Mouse (Mus musculus) neural tube, embryonic 15.5 days (tissue): ENCODE results near the gene Mnat1. TPM values are rescaled to one million over a fixed set of nuclear protein-coding genes. Genes with fewer than 3 reads are reported as not detected.
"Not testable (repeated sequence)": the region's sequence is repeated elsewhere in the genome, so short reads cannot be mapped to it uniquely, and the experiment has no call there.

ENCODE experiments used
- ATAC-seq: fragments of 200-750 bp; cut with Nextera tagmentation; 2 replicates; pipeline ENCODE4 v1.8.0; 2017; ENCODE audit warnings: mild to moderate bottlenecking, moderate TSS enrichment, moderate library complexity; ENCODE audit not compliant: low FRiP score
- H3K27ac ChIP-seq: fragments of 300-500 bp; sonication (generic); replicated peaks from 2 replicates; pipeline ENCODE4 v1.5.1; 2015; ENCODE audit warnings: mild to moderate bottlenecking, inconsistent platforms
- H3K27me3 ChIP-seq: fragments of 300-500 bp; sonication (generic); replicated peaks from 2 replicates; pipeline ENCODE4 v1.6.1; 2015; ENCODE audit warnings: inconsistent platforms
- H3K36me3 ChIP-seq: fragments of 300-500 bp; sonication (generic); 2 replicates; pipeline ENCODE4 v1.6.1; 2015; ENCODE audit warnings: inconsistent platforms
- H3K4me1 ChIP-seq: fragments of 300-500 bp; sonication (generic); 2 replicates; pipeline ENCODE4 v1.6.1; 2015; ENCODE audit warnings: inconsistent platforms
- H3K4me2 ChIP-seq: fragments of 300-500 bp; sonication (generic); 2 replicates; pipeline ENCODE4 v1.6.1; 2015; ENCODE audit warnings: inconsistent platforms, mild to moderate bottlenecking, moderate library complexity
- H3K4me3 ChIP-seq: fragments of 300-500 bp; sonication (generic); replicated peaks from 2 replicates; pipeline ENCODE4 v1.5.1; 2015; ENCODE audit warnings: mild to moderate bottlenecking, inconsistent platforms
- H3K9ac ChIP-seq: fragments of 300-500 bp; sonication (generic); replicated peaks from 2 replicates; pipeline ENCODE4 v1.6.1; 2015; ENCODE audit warnings: mild to moderate bottlenecking, inconsistent platforms
- H3K9me3 ChIP-seq: fragments of 300-500 bp; sonication (generic); replicated peaks from 2 replicates; pipeline ENCODE4 v1.6.1; 2016; ENCODE audit warnings: inconsistent platforms
- WGBS: fragments of 180-500 bp; shearing (Covaris S2); methylation state at CpG from one replicate; pipeline ENCODE4 v1.1.7; 2015; ENCODE audit warnings: mixed read lengths; 5-methylcytosine and 5-hydroxymethylcytosine counted together
- polyA plus RNA-seq: library from polyadenylated mRNA; unstranded; fragments of >200 nt; fragmentation: Nextera tagmentation; extraction: Ambion mirVana; gene quantifications from 2 replicates; pipeline ENCODE4 v1.2.1, GENCODE M21; 2015

The Mnat1 gene
- polyA plus RNA-seq: 17.0 and 21.4 TPM in 2 replicates

GRCm38 (mm10) chr12:73123093-73124041, at the start of gene Mnat1:
Gene Mnat1 (plus strand): TSS chr12:73123717.
- peak within 1 kb of the TSS; percentile 83 for H3K9ac ChIP-seq
- H3K9me3 ChIP-seq: no peaks in the 10 kb centered on the region
- WGBS: 1% methylated on average over 23 of the region's 23 CpGs
- no peaks in the 10 kb centered on the region for H3K36me3 ChIP-seq
- H3K4me3 ChIP-seq: peak within 1 kb of the TSS; percentile 80
- H3K4me1 ChIP-seq: peaks cover 17% of the 10 kb centered on the region
- peak; percentile 72 for ATAC-seq
- H3K27me3 ChIP-seq: no peaks in the 10 kb centered on the region
- peak within 1 kb of the TSS; percentile 57 for H3K4me2 ChIP-seq
- H3K27ac ChIP-seq: 0 out of 2 replicates have a peak within 1 kb of the TSS, but pooled peaks have one; percentile 66

GRCm38 (mm10) chr12:73081828-73082227, 41.7 kb upstream of the Mnat1 start:
- not testable (repeated sequence) for ATAC-seq, H3K4me2 ChIP-seq, H3K4me3 ChIP-seq, H3K4me1 ChIP-seq, H3K9ac ChIP-seq, H3K9me3 ChIP-seq, H3K27me3 ChIP-seq, H3K36me3 ChIP-seq, H3K27ac ChIP-seq
- 83% methylated on average over 4 of the region's 4 CpGs for WGBS

GRCm38 (mm10) chr12:73083773-73084172, 39.7 kb upstream of the Mnat1 start:
- ATAC-seq: no peak
- no peaks in the 10 kb centered on the region for H3K36me3 ChIP-seq
- H3K9ac ChIP-seq: no peak overlapping the region
- no peaks in the 10 kb centered on the region for H3K27me3 ChIP-seq
- no peak overlapping the region for H3K27ac ChIP-seq
- H3K4me1 ChIP-seq: no peaks in the 10 kb centered on the region
- H3K4me2 ChIP-seq: no peak overlapping the region
- H3K9me3 ChIP-seq: no peaks in the 10 kb centered on the region
- no peak overlapping the region for H3K4me3 ChIP-seq
- 84% methylated on average over 4 of the region's 4 CpGs for WGBS

DNA sequence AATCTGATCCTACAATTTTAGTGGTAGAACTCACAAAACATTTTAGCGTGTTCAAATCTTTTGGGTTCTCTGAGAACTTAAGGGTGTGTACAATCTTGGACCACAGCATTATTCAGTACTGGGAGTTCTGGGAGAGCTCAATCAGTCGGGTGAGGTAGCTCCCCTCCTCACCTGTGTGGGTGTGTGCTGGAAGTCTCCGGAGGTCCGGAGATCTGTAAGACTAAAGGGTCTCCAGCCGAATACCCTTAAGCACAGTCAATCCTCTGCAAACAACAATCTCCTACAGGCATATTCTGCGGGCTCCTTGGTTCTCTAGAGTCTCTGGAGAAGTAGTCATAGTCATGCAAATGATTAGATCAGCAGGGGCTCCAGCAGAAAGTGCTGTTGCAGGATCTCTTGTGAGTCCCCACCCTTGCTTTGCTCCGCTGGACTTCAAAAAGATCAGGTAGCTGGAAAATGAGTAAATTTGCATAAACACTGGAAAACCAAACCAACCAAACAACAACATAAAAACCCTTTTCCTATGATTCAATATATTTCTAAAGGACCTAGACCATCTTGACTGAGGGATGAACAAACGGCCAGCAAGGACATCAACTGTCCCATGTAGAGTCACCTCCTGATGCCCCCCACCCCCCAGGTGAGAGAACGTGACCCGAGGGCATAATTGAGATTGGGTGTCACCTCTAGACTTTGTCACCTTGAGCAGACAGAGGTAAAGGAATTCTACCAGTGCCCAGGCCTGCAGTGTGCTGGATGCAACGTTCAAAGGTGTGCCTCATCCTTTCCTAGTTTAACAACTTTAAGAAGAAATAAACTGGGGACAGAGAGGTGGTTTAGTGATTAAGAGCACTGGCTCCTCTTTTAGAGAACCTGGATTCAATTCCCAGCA, 37.5 kb upstream of the Mnat1 start:
- H3K4me2 ChIP-seq: no peak overlapping the region
- no peak overlapping the region for H3K9ac ChIP-seq
- no peaks in the 10 kb centered on the region for H3K27me3 ChIP-seq
- no peaks in the 10 kb centered on the region for H3K36me3 ChIP-seq
- WGBS: 28% methylated on average over 11 of the region's 11 CpGs
- H3K4me1 ChIP-seq: no peaks in the 10 kb centered on the region
- H3K27ac ChIP-seq: no peak overlapping the region
- no peaks in the 10 kb centered on the region for H3K9me3 ChIP-seq
- H3K4me3 ChIP-seq: no peak overlapping the region
- ATAC-seq: no peak

GRCm38 (mm10) chr12:73087086-73087485, 36.4 kb upstream of the Mnat1 start:
- Histone ChIP-seq H3K27ac (no peak overlapping the region), H3K36me3 (no peaks in the 10 kb centered on the region), H3K27me3 (no peaks in the 10 kb centered on the region), H3K9ac (no peak overlapping the region), H3K4me3 (no peak overlapping the region), H3K4me2 (no peak overlapping the region), H3K9me3 (no peaks in the 10 kb centered on the region), H3K4me1 (no peaks in the 10 kb centered on the region)
- 93% methylated on average over 7 of the region's 7 CpGs for WGBS
- ATAC-seq: no peak

GRCm38 (mm10) chr12:73088500-73088899, 35.0 kb upstream of the Mnat1 start:
- no peak overlapping the region for H3K9ac ChIP-seq
- H3K27ac ChIP-seq: no peak overlapping the region
- no peak overlapping the region for H3K4me2 ChIP-seq
- H3K36me3 ChIP-seq: no peaks in the 10 kb centered on the region
- H3K27me3 ChIP-seq: no peaks in the 10 kb centered on the region
- no peak overlapping the region for H3K4me3 ChIP-seq
- WGBS: 81% methylated on average over 5 of the region's 5 CpGs
- no peaks in the 10 kb centered on the region for H3K4me1 ChIP-seq
- no peaks in the 10 kb centered on the region for H3K9me3 ChIP-seq
- no peak for ATAC-seq

GRCm38 (mm10) chr12:73088911-73089310, 34.6 kb upstream of the Mnat1 start:
- Histone ChIP-seq H3K27ac (no peak overlapping the region), H3K9me3 (no peaks in the 10 kb centered on the region), H3K9ac (no peak overlapping the region), H3K4me1 (no peaks in the 10 kb centered on the region), H3K4me3 (no peak overlapping the region), H3K4me2 (no peak overlapping the region), H3K36me3 (no peaks in the 10 kb centered on the region), H3K27me3 (no peaks in the 10 kb centered on the region)
- 82% methylated on average over 5 of the region's 5 CpGs for WGBS
- no peak for ATAC-seq

DNA sequence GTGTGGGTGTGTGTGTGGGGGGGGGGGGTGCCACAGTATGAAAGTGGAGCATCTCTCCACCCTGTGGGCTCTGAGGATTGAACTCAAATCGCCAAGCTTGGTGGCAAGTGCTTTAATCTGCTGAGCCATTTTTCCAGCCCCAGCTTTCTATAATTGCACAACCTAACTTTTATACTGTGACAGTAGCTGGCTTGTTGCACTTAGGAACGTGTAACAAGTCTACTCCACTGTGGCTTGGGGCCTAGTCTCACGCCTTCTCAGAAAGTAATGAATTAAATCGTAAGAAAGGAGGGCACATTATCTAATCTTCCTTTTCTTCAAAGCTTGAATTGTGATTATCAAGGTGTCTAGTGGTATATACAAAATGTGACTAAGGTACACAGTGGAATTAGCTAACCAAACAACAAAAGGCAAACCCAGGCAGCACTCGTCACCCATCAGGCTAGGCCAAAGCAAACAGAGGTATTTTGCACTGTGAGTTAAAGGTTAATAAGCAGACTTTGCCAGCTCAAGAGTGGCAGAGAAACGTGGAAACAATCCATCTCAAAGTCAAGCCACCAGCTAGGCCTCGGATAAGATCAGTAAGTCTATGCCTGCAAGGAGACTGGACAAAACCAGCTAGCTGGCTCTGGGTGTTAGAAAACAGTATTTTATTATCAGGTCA, 32.7 kb upstream of the Mnat1 start:
- Histone ChIP-seq H3K36me3 (no peaks in the 10 kb centered on the region), H3K9ac (no peak overlapping the region), H3K27ac (no peak overlapping the region), H3K4me2 (no peak overlapping the region), H3K27me3 (no peaks in the 10 kb centered on the region), H3K4me1 (no peaks in the 10 kb centered on the region), H3K9me3 (no peaks in the 10 kb centered on the region), H3K4me3 (no peak overlapping the region)
- WGBS: 82% methylated on average over 7 of the region's 7 CpGs
- ATAC-seq: no peak

- no peak overlapping the region for H3K27ac ChIP-seq
- ATAC-seq: no peak
- H3K9ac ChIP-seq: no peak overlapping the region
- no peaks in the 10 kb centered on the region for H3K9me3 ChIP-seq
- H3K4me2 ChIP-seq: no peak overlapping the region
- WGBS: 78% methylated on average over 2 of the region's 2 CpGs
- H3K27me3 ChIP-seq: no peaks in the 10 kb centered on the region
- no peaks in the 10 kb centered on the region for H3K36me3 ChIP-seq
- H3K4me3 ChIP-seq: no peak overlapping the region
- no peaks in the 10 kb centered on the region for H3K4me1 ChIP-seq
Measured at GRCm38 (mm10) chr12:73094189-73094588, 29.3 kb upstream of the Mnat1 start.

DNA sequence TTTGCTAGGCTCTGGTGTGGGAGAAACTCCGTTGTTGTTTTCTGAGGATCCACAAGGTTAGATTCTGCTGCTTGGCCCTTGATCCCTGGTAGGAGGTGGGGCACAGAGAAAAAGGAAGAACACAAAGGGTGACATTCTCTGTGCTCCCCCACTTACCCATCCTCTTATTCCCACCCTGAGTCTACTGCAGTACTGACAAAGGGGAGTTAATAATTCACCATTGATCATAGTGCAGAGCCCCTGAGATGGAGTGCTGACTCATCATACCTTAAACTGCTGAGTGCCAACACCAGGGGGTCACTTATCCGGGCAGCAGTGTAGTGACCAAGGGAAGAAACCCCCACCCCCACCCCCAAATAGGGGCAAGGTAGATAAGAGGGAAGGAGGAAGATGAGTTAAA, 28.9 kb upstream of the Mnat1 start:
- no peak for ATAC-seq
- no peak overlapping the region for H3K4me3 ChIP-seq
- WGBS: 34% methylated on average over 2 of the region's 2 CpGs
- no peaks in the 10 kb centered on the region for H3K27me3 ChIP-seq
- H3K4me2 ChIP-seq: no peak overlapping the region
- H3K9me3 ChIP-seq: no peaks in the 10 kb centered on the region
- no peak overlapping the region for H3K27ac ChIP-seq
- H3K36me3 ChIP-seq: no peaks in the 10 kb centered on the region
- H3K4me1 ChIP-seq: no peaks in the 10 kb centered on the region
- H3K9ac ChIP-seq: no peak overlapping the region

DNA sequence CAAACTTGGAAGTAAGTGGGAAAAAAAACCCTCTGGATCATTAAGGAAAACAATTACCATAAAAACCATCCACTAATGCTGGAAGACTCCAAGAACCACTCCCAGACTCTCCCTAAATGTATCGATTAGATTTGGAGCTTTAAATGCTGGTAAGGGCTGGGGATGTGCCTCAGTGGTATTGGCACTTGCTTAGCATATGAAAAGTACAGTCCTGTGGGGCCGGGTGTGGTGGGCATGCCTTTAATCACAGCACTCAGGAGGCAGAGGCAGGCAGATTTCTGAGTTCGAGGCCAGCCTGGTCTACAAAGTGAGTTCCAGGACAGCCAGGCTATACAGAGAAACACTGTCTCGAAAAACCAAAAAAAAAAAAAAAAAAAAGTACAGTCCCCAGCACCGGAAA, 27.3 kb upstream of the Mnat1 start:
- not testable (repeated sequence) for H3K27ac ChIP-seq, H3K9ac ChIP-seq, H3K4me1 ChIP-seq, H3K4me3 ChIP-seq, H3K4me2 ChIP-seq, H3K27me3 ChIP-seq, H3K36me3 ChIP-seq, H3K9me3 ChIP-seq, ATAC-seq
- WGBS: 92% methylated on average over 5 of the region's 5 CpGs
